ENCODE assay signal across 16 mouse cellular contexts in the genomic region with DNA sequence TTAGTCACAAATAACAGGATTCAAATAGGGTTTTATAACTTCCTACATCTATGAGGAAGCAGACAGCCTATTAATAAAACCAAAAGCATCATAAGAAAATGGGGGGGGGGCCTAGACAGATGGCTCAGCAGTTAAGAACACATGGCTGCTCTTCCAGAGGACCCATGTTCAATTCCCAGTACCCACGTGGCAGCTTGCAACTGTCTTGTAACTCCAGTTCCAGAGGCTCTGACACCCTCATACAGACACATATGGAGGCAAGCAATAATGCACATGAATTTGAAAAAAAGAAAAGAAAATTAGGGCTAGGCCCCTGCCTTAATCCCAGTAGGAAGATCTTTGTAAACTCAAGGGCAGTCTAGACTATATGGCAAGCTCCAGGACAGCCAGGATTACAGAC.
"Had no signal": no experiment of that assay in that cellular context is flagged by ENCODE, and none has a peak within 500 bp of the region (broad histone marks: within the 10 kb centered on the region; RNA-seq: fewer than 3 reads in every experiment).

No protein-coding gene starts in this region.

- H3K27me3 ChIP-seq: stomach, embryonic 15.5 days had no signal

- DNase-seq: retina, postnatal 1 day; right cerebral cortex, adult 18-20 months; right cerebral cortex, postnatal 14 days; right cerebral cortex, postnatal 25 days; right cerebral cortex, postnatal 4 days; spleen, adult 18-20 months; thymus, adult 18-20 months; thymus, adult 2 months; thymus, postnatal 14 days; thymus, postnatal 25 days; thymus, postnatal 36 days; thymus, postnatal 4 days had no signal

- H3K9me3 ChIP-seq: neural tube, embryonic 13.5 days; neural tube, embryonic 15.5 days; stomach, embryonic 15.5 days had no signal

- H3K9ac ChIP-seq: neural tube, embryonic 13.5 days; neural tube, embryonic 15.5 days; stomach, embryonic 15.5 days had no signal

- H3K4me2 ChIP-seq: neural tube, embryonic 13.5 days; neural tube, embryonic 15.5 days; stomach, embryonic 15.5 days had no signal

- H3K27ac ChIP-seq: neural tube, embryonic 13.5 days; neural tube, embryonic 15.5 days; stomach, embryonic 15.5 days; stomach, postnatal 0 days had no signal

- H3K36me3 ChIP-seq: stomach, embryonic 15.5 days had no signal

- H3K4me1 ChIP-seq: neural tube, embryonic 13.5 days; neural tube, embryonic 15.5 days; stomach, embryonic 15.5 days had no signal

- H3K4me3 ChIP-seq: neural tube, embryonic 13.5 days; neural tube, embryonic 15.5 days; stomach, embryonic 15.5 days had no signal
